Mouse (Mus musculus): ENCODE measurements around the gene Supt3. TPM values are rescaled to one million over a fixed set of nuclear protein-coding genes. Genes with fewer than 3 reads are reported as not detected.
A peak's percentile ranks its signal among the peaks of the same experiment; 100 is the strongest.

Supt3 gene
- polyA plus RNA-seq, 1 experiment from 2014 or later, result 24.1 TPM

- ATAC-seq (ENCODE audit: low FRiP score, low read depth), result no peak
- Histone ChIP-seq H3K27me3 (no peaks in the 10 kb centered on the region), H3K27ac (replicated peaks) (no peak overlapping the region), H3K4me3 (no peak overlapping the region), H3K4me1 (replicated peaks) (no peaks in the 10 kb centered on the region; the same call in 1 of the 2 replicates), H3K36me3 (no peaks in the 10 kb centered on the region), H3K4me2 (no peak overlapping the region), H3K9ac (no peak overlapping the region), H3K9me3 (no peaks in the 10 kb centered on the region)
- 34% methylated on average over 12 of the region's 12 CpGs for WGBS
Measured at GRCm38 (mm10) chr17:45118565-45119471, 341.9 kb downstream of the Supt3 start.

DNA sequence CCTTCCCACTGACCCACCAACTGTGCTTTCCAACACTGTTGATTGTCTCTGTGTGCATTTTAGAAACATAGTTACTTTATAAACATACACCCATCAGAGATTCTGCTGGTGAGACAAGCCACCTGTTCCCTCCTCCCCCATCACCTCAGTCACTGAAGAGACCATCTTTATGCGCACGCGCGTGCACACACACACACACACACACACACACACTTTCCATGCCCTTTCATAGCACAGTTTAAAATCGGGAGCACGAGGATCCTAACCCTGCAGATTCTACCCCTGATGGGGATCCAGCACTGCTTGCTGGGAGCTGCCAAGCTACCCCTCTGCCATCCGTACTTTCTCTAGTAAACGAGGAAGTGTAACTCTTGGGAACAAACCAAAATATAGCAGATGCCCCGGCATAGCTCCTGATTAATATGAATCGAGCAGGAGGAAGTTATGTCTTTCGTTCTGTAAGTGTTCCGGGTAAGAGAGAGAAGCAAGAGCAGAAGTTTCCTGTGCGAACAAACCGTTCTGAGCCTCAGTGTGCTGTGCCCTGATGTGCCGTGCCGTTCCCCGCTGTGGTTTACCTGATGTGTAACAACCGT is 342.8 kb downstream of the Supt3 start:
- H3K9me3 ChIP-seq, result no peaks in the 10 kb centered on the region
- H3K4me1 ChIP-seq (replicated peaks), result no peaks in the 10 kb centered on the region; the same call in 1 of the 2 replicates
- H3K27ac ChIP-seq (replicated peaks), result no peak overlapping the region
- no peaks in the 10 kb centered on the region for H3K27me3 ChIP-seq
- no peak overlapping the region for H3K4me2 ChIP-seq
- no peaks in the 10 kb centered on the region for H3K36me3 ChIP-seq
- no peak overlapping the region for H3K9ac ChIP-seq
- no peak for ATAC-seq (ENCODE audit: low FRiP score, low read depth)
- no peak overlapping the region for H3K4me3 ChIP-seq
- 85% methylated on average over 18 of the region's 18 CpGs for WGBS

DNA sequence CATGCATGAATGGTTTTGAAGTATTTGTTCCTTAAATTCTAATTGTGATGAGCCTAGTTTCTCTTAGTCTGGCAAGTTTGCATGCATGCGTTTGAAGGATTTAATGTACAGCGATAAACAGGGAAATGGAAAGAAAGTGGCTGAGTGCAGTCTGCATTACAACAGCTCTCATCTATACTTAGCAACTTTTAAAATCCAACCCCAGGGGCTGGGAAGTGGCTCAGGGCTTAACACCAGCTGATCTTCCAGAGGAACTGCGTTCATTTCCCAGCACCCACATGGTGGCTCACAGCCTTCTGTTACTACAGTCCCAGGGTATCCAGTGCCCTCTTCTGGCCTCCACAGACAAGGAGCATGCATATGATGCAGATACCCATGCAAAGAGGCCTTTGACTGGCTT is 346.9 kb downstream of the Supt3 start:
- no peak for ATAC-seq (ENCODE audit: low FRiP score, low read depth)

GRCm38 (mm10) chr17:45128611-45129010 is 351.7 kb downstream of the Supt3 start:
- H3K36me3 ChIP-seq, result no peaks in the 10 kb centered on the region
- no peak overlapping the region for H3K4me3 ChIP-seq
- no peak overlapping the region for H3K4me2 ChIP-seq
- H3K4me1 ChIP-seq (replicated peaks), result no peaks in the 10 kb centered on the region
- no peaks in the 10 kb centered on the region for H3K27me3 ChIP-seq
- H3K9ac ChIP-seq, result no peak overlapping the region
- 87% methylated on average over 4 of the region's 4 CpGs for WGBS
- no peak for ATAC-seq (ENCODE audit: low FRiP score, low read depth)
- no peaks in the 10 kb centered on the region for H3K9me3 ChIP-seq
- H3K27ac ChIP-seq (replicated peaks), result no peak overlapping the region

More for the DNA sequence above, 346.9 kb downstream of the Supt3 start:
- no peaks in the 10 kb centered on the region for H3K9me3 ChIP-seq
- H3K4me2 ChIP-seq, result no peak overlapping the region
- no peak overlapping the region for H3K9ac ChIP-seq
- H3K4me3 ChIP-seq, result no peak overlapping the region
- no peak overlapping the region for H3K27ac ChIP-seq (replicated peaks)
- no peaks in the 10 kb centered on the region; the same call in 1 of the 2 replicates for H3K4me1 ChIP-seq (replicated peaks)
- no peaks in the 10 kb centered on the region for H3K36me3 ChIP-seq
- 95% methylated on average over 3 of the region's 3 CpGs for WGBS
- H3K27me3 ChIP-seq, result no peaks in the 10 kb centered on the region

- ATAC-seq (ENCODE audit: low FRiP score, low read depth), result no peak
- Histone ChIP-seq H3K4me1 (replicated peaks) (no peaks in the 10 kb centered on the region), H3K9me3 (no peaks in the 10 kb centered on the region), H3K9ac (no peak overlapping the region), H3K4me2 (no peak overlapping the region), H3K4me3 (no peak overlapping the region), H3K27ac (replicated peaks) (no peak overlapping the region), H3K27me3 (no peaks in the 10 kb centered on the region), H3K36me3 (no peaks in the 10 kb centered on the region)
- 91% methylated on average over 10 of the region's 10 CpGs for WGBS
Measured at GRCm38 (mm10) chr17:45133501-45134400, 356.8 kb downstream of the Supt3 start.

DNA sequence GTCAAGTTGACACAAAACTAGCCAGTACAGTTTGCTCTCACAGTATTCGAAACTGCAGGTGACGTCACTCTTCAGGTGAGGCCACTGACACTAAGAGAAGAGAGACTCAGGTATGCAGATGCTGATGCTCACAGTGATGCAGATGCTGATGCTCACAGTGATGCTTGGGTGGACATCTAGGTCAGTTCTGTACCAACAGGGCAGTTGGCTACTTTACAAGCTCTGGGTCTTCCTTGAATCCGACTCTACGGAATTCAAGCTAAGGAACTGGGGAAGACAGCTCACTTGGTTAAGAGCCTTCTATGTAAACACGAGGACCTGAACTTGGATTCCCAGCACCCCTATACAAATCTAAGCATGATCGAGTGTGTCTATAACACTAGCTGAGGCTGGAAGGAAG is 359.5 kb downstream of the Supt3 start:
- Histone ChIP-seq H3K4me2 (no peak overlapping the region), H3K27me3 (no peaks in the 10 kb centered on the region), H3K27ac (replicated peaks) (no peak overlapping the region), H3K4me3 (no peak overlapping the region), H3K36me3 (no peaks in the 10 kb centered on the region), H3K9ac (no peak overlapping the region), H3K4me1 (replicated peaks) (no peaks in the 10 kb centered on the region), H3K9me3 (no peaks in the 10 kb centered on the region)
- WGBS, result 90% methylated on average over 6 of the region's 6 CpGs
- ATAC-seq (ENCODE audit: low FRiP score, low read depth), result no peak

DNA sequence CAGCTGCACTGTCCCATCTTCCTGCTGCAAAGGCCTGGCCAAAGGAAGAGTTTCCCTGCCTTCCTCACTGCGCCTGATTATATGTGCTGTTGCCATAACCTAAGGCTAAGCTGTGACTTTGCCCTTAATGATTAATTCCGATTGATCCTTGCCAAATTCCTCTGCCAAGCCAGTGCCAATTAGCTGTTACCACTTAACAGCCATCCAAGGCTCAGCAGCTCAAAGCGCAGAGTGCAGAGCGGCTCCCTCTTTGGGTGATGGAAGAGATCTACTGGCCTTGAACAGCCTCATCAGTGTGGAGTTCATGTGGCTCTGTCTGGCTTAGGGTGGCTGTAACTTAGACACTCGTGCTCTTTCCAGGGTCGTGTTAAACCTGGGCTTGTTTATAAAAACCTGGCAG is 366.1 kb downstream of the Supt3 start:
- no peak for ATAC-seq (ENCODE audit: low FRiP score, low read depth)
- no peaks in the 10 kb centered on the region for H3K36me3 ChIP-seq
- H3K4me1 ChIP-seq (replicated peaks), result no peaks in the 10 kb centered on the region
- H3K9ac ChIP-seq, result no peak overlapping the region
- no peak overlapping the region for H3K4me3 ChIP-seq
- H3K27me3 ChIP-seq, result no peaks in the 10 kb centered on the region
- no peaks in the 10 kb centered on the region for H3K9me3 ChIP-seq
- no peak overlapping the region for H3K4me2 ChIP-seq
- H3K27ac ChIP-seq (replicated peaks), result no peak overlapping the region
- WGBS, result 82% methylated on average over 6 of the region's 6 CpGs

DNA sequence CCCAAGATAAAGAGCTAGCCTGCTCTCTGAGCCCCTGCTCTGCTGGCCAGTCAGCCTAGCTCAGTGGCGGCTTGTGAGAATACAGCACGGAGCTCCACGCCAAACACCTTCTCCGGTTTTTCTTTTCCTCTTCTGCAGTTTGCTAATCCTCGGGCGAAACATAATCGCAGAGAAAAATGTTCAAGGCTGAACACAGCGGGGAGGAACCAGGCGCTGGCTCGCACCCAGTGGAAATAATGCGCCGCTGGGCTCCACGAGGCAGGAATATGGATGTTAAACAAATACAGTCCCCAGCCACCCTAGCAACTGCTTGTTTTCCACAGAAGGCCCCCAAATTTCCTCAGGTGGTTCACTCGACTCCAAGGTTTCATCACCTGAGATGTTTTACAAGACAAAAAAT is 367.7 kb downstream of the Supt3 start:
- no peaks in the 10 kb centered on the region for H3K36me3 ChIP-seq
- no peak overlapping the region for H3K4me2 ChIP-seq
- H3K4me3 ChIP-seq, result no peak overlapping the region
- ATAC-seq (ENCODE audit: low FRiP score, low read depth), result no peak
- no peaks in the 10 kb centered on the region for H3K9me3 ChIP-seq
- no peaks in the 10 kb centered on the region for H3K4me1 ChIP-seq (replicated peaks)
- WGBS, result 79% methylated on average over 14 of the region's 14 CpGs
- H3K27ac ChIP-seq (replicated peaks), result 0 out of 2 replicates have a peak overlapping the region, but pooled peaks have one; percentile 37
- H3K9ac ChIP-seq, result no peak overlapping the region
- no peaks in the 10 kb centered on the region for H3K27me3 ChIP-seq

GRCm38 (mm10) chr17:45151312-45151929 is 374.5 kb downstream of the Supt3 start:
- H3K9ac ChIP-seq, result no peak overlapping the region
- no peaks in the 10 kb centered on the region for H3K27me3 ChIP-seq
- no peaks in the 10 kb centered on the region for H3K9me3 ChIP-seq
- H3K4me2 ChIP-seq, result no peak overlapping the region
- H3K27ac ChIP-seq (replicated peaks), result no peak overlapping the region
- ATAC-seq (ENCODE audit: low FRiP score, low read depth), result no peak
- no peak overlapping the region for H3K4me3 ChIP-seq
- 79% methylated on average over 17 of the region's 17 CpGs for WGBS
- no peaks in the 10 kb centered on the region for H3K36me3 ChIP-seq
- no peaks in the 10 kb centered on the region for H3K4me1 ChIP-seq (replicated peaks)

GRCm38 (mm10) chr17:45153721-45154120 is 376.8 kb downstream of the Supt3 start:
- Histone ChIP-seq H3K27me3 (no peaks in the 10 kb centered on the region), H3K9me3 (no peaks in the 10 kb centered on the region), H3K27ac (replicated peaks) (no peak overlapping the region), H3K4me2 (no peak overlapping the region), H3K4me3 (no peak overlapping the region), H3K9ac (no peak overlapping the region), H3K4me1 (replicated peaks) (no peaks in the 10 kb centered on the region), H3K36me3 (no peaks in the 10 kb centered on the region)
- no peak for ATAC-seq (ENCODE audit: low FRiP score, low read depth)
- WGBS, result 13% methylated on average over 6 of the region's 6 CpGs

DNA sequence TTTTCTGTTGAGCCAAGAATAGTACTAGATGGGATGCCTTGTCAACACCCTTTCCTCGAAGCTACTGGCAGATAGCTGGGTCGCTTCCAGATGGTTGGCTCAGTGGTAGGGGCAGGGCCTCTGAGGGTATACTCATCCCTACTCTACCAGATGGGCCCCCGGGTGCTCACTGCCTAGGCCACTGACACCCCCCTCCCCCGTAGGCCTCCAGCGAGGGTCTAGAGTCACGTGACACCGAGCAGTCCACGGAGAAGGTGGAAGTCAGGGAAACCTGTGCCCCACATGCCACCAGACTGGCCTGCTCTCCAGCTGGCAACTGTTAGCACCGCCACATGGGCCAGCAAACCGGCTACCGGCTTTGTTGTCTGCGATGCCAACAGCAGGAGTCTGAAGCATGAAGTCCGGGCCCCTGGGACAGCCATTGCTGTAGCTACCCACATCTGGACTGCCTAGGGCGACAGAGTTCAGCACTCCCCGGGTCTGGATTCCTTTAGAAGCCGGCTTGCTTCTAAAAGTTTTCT is 381.3 kb downstream of the Supt3 start:
- Histone ChIP-seq H3K36me3 (no peaks in the 10 kb centered on the region), H3K9ac (no peak overlapping the region)
- no peak for ATAC-seq (ENCODE audit: low FRiP score, low read depth)

More for the DNA sequence above, 381.3 kb downstream of the Supt3 start:
- Histone ChIP-seq H3K4me1 (replicated peaks) (no peaks in the 10 kb centered on the region), H3K4me2 (no peak overlapping the region), H3K27me3 (no peaks in the 10 kb centered on the region), H3K27ac (replicated peaks) (no peak overlapping the region), H3K4me3 (no peak overlapping the region), H3K9me3 (no peaks in the 10 kb centered on the region)
- WGBS, result 69% methylated on average over 16 of the region's 16 CpGs

Data from hindbrain, embryonic 15.5 days (tissue).